Mouse (Mus musculus) heart, adult 18-20 months (tissue): Measurements from ENCODE around the gene Gab3. TPM values are rescaled to one million over a fixed set of nuclear protein-coding genes. Genes with fewer than 3 reads are reported as not detected.

Experiments used
- DNase-seq, 2 experiments: peaks; one replicate each; pipeline ENCODE4 v3.0.0; 2021 to 2022; ENCODE audit warnings: mixed read lengths in 1 of 2
- long read RNA-seq, 2 experiments: library from polyadenylated mRNA; stranded (forward); transcript quantifications; one replicate each; pipeline ENCODE4 v2.0.0; 2021
- total RNA-seq, 2 experiments: library from RNA; stranded (reverse); gene quantifications; 2 replicates each; pipeline ENCODE4 v1.2.3; 2021

Gab3 gene
- total RNA-seq, result 1 to 10 TPM; 1.1 to 1.4 TPM
- long read RNA-seq, experiment 1, result 0 reads
- long read RNA-seq, experiment 2, result 0 reads

DNA sequence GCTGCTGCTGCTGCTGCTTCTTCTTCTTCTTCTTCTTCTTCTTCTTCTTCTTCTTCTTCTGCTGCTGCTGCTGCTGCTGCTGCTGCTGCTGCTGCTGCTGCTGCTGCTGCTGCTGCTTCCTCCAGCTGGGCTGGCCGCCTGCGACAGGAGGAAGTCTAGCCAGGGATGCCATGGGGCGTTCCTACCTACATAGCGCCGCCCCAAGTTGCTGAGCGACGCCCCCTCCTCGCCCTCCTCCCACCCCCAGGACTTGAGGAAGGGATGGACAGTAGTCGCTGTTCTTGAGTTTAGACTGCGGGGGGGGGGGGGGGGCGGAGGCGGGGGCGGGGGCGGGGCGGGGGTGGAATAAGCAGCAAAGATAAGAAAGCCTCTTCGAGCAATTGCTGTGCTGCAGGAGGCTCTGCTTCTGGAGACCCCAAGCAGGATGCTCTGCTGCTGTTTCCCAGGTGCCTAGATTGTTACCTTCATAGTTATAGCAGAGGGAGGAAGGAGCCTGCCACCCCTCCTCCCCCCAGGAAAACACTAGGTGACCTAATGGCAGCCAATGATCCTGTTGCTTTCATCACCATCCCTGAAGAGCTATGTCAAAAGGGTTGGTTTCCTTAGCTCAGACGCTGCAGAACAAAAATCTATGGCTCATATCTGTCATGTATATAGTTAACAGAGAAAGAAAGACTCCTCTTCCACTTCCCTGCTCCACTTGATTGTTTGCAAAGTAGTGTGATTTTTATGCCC, at the start of gene Gab3:
Gene Gab3 (minus strand): TSS at position 685 of the 735 bp plus-strand sequence.
- peak; percentile 21 to 80 for DNase-seq

DNA sequence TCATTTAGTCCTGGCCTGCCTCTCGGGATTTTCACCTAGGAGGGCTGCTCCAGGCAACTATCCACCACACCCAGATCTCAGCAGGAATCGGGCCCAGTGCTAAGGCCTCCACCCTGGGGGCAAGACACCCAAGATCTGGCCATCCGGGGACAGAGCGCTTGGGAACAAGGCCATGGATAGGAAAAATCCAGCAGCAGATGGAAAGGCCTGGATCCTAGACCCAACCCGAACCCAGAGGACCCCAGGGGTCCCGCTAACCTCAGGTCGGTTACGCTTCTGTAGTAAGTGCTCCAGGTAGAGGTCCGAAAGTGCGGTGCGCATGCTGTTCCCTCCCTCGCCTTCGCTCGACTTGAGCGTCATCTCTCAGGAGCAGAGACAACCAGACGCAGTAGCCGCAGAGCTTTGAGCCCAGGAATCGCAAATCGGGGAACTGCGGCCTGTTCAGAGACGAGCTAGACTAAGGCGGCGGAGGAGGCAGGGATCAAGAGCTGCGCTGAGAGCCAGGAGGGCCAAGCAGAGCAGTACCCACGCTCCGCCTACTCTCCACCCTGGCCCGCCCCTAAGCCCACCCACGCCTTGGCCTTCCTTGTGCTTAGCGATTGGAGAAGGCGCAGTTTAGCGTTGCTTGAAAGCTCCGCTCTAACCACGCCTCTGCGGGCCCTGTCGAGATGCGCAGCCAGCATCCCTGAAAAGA, 45.4 kb upstream of the Gab3 start, which contains the start of gene Mpp1:
Gene Mpp1 (minus strand): TSS at position 550 of the 694 bp plus-strand sequence.
- peak; percentile 86 to 90 for DNase-seq

DNA sequence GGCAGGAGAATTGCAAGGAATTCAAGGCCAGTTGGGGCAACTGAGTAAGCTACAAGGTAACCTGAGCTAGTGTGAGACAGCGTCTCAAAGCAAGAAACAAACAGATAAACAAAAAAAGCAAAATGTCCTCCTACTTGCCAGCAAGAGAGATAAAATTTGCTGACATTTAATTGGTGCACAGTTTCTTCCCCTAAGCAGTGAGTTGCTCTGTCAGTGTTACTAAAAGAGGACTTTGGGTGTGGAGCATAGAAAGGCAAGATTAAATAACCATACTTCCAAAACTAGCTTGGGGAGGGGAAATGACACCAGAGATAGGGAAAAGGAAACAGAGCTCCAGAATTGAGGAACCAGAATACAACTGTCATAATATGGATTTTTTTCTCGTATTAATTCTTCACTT, 44.2 kb upstream of the Gab3 start:
- DNase-seq, result peak in 1 of 2 experiments; percentile 7

DNA sequence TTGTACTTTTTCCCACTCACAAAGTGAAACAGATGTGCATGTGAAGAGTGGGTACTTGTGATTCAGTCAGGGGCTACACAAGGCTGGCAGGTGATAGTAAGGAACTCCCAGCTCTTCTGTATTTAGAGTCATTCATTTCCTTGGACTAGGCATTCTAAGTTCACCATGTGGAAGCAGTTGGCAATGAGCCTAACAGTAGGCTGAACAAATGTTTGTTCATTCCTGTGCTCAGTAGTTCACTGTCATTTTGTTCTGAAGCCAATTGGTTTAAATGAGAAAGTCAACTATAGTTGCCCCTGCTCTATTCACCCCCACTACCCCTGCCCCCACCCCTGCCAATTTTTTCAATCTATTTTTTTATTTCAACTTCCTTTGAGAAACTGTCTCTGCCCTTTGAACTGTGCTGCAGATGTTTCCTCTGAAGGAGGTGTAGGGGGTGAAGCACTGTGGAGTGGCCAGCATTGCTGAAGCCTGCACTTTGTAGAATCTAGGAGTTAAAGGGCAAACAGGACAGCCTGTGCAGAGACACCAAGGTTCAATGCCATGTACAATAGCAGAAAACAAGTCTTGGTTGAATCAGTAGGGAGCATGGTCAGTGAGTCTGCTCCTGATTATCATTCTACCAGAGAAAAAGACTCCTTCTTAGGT, 43.2 kb upstream of the Gab3 start:
- DNase-seq, result peak; percentile 17 to 31

DNA sequence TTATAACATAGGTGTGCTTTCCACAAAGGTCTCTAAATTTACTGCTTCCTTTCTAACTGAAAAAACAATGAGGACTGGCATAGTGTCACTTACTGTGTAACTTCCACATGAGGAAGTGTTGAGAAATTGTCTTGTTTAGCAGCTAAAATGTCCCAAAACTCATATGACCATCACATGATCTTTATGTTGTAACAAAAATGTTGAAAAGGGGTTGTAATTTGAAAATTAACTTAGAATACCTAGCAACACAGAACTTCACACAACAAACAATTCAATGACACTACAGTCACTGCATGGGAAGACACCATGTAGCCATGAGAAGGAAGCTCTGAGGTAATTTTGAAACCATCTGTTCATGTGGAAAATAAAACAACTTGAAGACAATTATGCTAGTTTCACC, 41.6 kb upstream of the Gab3 start:
- no peak for DNase-seq

DNA sequence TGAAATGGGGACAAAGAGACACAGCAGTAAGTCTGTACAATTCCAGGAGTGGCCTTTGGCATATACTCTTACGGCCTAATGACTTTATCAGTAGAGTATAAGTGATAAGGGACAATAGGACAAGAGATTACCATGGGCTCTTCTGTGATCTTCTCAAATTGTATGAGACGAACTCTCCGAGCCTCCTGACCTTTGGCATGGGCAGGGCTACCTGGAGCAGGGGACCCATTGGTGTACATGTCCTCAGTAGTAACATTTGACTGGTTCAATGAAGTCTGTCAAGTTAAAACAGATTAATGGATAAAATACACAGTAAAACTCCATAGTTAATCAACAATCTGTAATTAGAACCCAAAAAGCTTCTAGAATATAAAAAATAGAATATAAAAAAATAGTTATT, 40.3 kb upstream of the Gab3 start:
- DNase-seq, result no peak

DNA sequence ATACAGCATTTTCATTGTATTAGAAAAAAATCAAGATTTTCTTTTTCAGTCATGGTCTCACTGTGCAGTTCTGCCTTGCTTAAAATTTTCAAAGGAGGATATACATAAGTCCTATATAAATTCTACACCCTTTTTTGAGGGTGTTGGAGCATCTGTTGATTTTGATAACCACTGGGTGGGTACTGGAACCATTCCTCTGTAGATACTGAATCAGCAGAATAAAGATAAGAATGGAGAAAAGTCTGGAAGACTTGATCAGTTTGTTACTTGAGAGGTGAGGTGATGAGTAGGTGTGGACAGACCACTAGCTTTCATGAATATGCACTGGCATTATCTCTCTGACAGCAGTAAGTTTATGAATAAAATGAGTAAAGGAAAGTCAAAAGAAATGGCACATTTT, 30.3 kb upstream of the Gab3 start:
- DNase-seq, result no peak

DNA sequence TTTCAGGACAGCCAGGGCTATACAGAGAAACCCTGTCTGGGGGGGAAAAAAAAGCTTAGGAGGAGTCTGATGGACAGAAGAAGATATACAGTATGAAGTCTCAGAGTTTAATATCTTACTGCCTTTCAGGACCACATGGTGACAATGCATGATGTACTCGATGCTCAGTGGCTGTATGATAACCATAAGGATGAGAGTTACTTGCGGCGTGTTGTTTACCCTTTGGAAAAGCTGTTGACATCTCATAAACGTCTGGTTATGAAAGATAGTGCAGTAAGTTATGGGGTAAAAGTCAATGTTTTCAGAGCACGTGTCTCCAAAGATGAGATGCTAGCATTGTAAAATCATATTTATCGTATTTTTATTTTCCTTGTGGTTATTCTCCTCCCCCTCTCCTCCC, 17.0 kb upstream of the Gab3 start:
- DNase-seq, result no peak

DNA sequence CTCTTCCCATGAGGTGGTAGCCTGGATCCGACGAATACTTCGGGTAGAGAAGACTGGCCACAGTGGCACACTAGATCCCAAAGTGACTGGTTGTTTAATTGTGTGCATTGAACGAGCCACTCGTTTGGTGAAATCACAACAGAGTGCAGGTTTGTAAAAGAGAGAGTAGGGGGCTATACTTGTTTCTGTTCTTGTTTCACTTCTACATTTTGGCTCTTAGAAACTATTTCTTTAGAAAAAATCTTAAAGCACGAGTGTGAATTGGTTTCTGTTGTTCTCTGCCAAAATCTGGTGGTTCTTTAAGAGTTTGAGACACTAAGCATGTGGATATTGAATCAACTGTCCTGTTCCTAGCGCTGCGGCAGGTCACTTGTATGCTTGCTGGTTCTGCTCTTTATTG, 13.5 kb upstream of the Gab3 start:
- no peak for DNase-seq

DNA sequence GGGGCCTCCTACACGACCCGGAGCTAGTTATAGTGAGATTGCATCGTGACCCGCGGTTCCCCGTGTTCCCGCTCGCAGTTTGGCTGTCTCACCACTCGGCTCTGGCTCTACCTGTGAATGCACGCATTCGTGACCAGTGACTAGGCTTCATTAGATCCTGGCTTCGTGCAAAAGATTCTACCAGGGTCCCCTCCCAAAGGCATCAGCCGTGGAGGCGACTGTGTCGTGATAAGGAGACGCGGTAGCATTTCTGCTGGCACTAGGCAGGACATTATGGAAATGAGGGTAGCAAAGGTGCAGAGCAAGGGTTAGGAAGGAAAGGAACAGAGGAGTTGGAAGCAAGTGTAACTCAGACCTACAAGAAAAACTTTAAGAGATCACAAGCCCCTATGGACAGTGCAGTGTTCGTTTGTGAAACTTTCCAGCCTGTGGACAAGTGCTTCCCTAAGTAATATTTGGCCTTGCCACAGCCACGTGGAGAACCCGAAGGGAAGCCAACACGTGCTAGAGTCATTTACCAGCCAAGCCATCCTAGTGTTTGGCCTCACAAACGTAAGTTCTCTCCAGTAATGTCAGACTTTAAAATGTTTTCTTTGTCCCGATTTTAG, 11.0 kb upstream of the Gab3 start:
- DNase-seq, result peak; percentile 14 to 26

DNA sequence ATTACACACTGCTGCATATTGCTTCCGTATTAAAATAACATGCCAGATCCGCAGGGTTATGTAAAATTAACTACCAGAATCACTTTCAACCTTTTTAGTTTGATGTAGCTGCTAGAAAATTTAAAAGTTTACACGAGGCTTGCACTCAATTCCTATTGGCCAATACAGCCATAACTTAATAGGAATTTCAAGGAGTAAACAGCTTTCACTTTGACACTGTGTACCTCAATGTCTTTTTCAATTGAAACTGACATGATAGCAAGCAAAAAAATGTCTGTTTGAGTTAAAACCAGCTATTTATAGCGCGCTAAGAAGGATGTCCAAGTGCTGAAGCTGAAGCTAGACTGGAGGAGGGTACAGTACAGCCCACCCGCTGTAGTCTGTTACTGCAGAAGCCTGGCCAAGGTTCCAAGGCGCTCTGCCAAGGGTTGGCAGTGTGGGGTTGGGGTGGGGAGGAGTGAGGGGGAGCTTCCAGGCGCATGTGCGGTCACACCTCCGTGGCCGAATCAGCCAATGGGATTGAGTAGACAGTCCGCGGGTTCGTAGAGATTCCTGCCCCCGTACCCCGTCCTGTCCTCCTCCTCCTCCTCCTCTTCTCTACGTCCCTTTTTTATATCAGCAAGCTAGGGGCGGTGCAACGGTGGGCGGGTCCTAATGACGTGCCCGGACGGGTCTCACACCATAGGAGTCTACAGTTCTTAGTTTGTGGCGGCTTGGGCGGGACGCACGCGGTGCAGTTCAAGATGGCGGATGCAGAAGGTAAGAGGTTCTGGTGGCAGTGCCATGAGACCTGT, 10.3 kb upstream of the Gab3 start, which contains the start of gene Dkc1:
Gene Dkc1 (plus strand): TSS at position 486 of the 794 bp plus-strand sequence.
- peak; percentile 93 to 96 for DNase-seq

DNA sequence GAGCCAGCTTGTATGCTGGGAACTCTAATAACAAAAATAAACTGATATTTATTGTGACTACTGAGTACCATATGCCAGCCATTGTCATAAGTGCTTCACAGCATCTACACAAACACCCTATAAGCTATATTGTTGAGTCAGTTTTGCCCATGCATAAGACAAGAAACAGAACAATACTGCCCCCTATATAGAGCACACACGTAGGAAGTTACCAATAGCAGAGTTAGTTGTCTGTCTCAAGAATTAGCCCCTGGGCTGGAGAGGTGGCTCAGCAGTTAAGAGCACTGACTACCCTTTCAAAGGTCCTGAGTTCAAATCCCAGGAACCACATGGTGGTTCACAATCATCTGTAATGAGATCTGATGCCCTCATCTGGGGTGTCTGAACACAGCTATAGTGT, 396 bp upstream of the Gab3 start:
- no peak for DNase-seq

DNA sequence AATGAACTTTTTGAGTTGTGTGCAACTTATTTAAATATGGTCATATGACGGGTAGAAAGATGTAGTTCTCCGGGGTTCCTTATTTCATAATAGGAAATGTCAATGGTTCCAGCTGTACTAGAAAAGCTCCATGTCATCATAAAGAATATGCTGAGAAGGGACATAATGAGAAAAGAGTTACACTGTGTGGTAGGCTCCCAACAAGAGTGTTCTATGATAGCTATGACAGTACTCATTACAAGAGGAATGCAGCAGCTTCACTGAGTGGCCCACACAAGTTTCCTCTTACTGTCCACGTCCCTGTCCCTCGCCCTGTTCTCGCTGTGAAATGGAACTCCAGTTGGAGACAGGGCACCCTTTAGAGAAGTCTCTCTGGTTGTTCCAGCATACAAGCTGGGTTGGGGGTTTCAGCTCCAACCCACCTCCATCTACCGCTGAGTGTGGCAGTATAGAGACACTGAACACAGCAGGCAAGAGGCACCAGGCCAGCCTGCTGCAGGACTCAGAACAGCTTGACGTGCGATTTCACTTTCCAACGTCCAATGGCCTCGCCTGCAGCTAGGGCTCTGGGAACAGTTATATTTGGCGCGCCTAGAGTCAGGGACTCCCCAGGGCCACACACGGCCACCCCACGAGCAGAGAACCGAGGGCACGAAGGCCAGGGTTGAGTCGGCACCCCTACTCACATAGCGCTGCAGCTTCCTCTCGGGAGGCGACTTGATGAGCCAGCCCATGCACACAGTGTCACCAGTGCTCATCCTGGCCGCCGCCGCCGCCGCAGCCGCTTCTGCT, 1.1 kb downstream of the Gab3 start:
- peak in 1 of 2 experiments; percentile 54 for DNase-seq

DNA sequence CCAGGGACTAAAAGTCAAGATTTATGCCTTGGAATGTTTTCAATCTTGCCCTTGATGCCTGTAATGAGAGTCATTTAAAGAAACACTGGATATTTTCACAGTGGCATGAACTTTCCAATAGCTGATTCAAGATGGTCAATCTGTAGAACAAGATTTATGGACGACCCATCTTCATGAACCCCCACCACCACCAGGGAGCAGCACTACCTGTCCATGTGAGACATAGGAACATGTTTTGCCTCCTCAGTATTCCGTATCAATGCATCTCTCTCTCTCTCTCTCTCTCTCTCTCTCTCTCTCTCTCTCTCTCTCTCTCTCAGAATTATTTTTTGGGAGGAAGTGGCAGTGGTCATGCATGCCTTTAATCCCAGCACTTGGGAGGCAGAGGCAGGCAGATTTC, 2.9 kb downstream of the Gab3 start:
- no peak for DNase-seq

DNA sequence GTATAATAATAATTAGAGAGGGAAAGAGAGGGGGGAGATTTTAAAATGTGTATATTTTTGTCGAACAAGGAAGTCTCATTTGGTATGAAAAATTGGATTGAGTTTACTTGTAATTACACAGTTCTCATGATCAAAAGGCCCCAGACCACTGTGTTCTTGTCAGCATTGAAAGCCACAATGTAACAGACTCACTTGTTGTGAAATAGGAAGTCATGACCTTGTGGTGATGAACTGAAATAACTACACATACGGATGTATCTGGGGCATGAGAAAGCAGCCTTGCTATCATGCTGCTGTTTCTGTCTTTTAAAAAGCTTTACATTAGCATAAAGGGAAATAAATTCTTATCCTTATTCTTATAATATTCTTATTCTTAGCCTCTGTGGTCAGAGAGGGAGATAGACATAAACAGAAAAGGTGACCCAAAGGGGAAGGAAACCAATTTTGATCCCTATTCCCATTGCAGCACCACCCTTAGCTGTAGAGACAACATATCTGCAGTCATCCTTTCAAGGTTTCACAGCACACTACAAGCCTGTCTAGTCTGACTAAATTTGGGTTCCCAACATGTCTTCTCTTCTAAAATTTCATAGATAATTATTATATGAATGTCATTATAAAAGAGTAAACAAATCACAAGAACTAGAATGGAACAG, 29.0 kb downstream of the Gab3 start:
- DNase-seq, result no peak

DNA sequence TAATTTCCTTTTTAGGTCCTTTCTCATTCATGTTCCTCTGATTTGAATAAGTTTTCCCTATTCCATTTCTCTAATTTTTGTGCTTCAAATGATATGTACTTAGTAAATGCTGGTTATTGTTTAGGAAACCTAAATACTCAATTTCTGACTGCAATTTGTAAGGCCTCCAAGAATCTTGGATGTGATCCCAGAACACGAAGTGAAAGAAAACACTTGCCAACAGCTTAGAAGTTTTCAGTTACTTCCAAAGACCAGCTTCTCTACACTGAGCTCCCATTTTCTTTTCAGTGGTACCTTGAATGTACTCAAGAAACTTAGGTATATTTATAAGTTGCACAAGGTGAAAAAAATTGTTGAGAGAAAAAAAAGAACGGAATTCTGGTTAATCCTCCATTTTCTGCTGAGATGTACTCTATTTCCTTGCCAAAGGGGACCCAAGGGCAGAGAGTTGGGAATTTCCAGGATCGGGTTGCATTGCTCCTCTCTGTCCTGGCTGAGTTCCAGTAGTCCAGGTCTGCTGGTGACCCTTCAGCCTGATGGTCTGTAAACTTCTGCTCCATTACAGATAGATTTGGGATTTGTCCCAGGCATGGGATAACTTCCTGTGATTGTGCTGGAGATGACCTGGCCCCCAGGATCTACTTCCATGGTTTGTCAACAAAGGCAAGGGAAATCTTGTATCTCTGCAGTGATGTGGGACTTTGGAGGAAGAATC, 38.2 kb downstream of the Gab3 start:
- DNase-seq, result peak; percentile 53 to 55

DNA sequence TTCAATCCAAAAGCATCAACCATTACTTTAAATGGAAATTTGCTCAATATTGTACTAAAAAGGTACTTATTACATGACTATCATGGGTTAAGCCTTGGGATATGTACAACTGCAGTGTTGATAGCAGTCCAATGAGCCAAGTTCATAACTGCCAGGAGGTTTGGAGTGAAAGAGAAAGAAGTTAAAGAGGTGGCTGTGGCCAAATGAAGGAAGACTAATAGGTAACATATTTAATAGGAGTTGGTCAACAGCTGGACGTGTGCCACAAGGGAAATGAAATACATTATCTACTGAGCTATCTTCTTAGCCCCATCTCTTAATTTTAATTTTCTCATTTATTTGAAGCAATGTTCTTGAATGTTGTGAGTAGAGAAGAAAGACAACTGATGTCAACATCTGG, 39.3 kb downstream of the Gab3 start:
- no peak for DNase-seq

DNA sequence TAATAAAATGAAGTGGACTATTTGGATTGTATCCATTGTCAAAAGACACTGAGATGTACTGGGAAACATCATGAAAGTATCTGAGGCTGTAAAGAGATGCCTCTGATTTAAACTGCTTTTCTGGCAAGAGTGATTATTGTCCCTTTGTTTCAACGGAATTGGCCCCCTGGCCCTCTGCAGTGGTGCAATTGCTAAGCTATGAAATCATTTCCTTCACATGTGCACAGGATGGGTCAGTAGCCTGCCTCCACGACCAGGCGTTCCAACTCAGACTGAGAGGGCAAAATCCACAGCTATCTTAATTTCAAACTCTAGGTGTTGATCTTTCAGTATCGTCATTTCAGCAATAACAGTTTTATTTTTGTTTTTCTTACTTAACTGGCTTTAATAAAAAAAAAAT, 40.7 kb downstream of the Gab3 start:
- DNase-seq, result peak; percentile 43 to 60

DNA sequence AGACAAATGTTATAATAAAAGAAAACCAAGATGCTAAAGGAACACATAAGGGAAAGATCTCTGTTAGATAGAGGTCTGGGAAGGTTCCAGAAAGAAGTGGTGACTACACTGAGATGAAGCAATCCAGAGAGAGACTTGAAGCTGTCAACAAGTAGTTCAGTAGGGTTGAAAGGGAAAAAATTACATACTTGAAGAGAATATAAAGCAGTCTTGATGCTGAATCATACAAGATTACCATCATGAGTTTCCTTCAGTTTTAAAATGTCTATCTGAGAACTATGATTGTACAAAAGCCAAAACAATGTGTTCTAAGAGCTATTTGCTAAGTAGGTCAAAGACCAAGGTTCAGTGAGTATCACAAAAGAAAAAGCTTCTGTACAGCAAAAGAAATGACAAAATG, 48.6 kb downstream of the Gab3 start:
- DNase-seq, result no peak

DNA sequence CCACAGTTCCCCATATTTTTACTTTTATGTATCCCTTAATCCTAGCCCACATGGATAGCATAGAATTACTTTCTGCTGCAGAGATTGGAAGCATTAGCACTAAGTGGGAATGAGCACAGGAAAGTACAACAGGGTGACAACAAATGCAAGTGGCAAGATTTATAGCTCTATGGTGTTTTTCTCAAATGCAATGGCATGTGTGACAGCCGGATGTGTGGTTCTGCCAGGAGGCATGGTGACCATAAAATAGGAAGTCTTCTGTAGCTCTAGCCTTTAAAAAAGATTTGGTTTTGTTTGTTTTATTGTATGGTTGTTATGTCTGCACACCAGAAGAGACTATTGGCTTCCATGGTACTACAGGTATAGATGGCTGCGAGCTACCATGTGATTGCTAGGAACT, 50.1 kb downstream of the Gab3 start:
- no peak for DNase-seq
